Mouse (Mus musculus): ENCODE results near the gene March10.

- TF ChIP-seq CTCF (IDR thresholded peaks at IDR 0.05; ENCODE audit: low read depth, low read length) (no peak), TAL1 (conservative IDR thresholded peaks at IDR 0.05; ENCODE audit: low read depth, low read length) (no peak), GATA2 (IDR thresholded peaks at IDR 0.05; ENCODE audit: borderline replicate concordance, low read depth, low read length) (no peak)
These were observed 34.4 kb upstream of the March10 start for GRCm38 (mm10) chr11:105490971-105491370.
